Mouse (Mus musculus): ENCODE data around the gene Gm49510.

The Gm49510 gene

GRCm38 (mm10) chr15:78899409-78899739 lies at the start of gene Gm49510:
TSS of gene Gm49510 (plus strand) at chr15:78899667.
- DNase-seq (ENCODE audit: low read depth, low spot score) = no peak

- peak; percentile 88 for DNase-seq (ENCODE audit: low read depth, low spot score)
Observed at GRCm38 (mm10) chr15:78850059-78850824, 49.2 kb upstream of the Gm49510 start.

GRCm38 (mm10) chr15:78850944-78851343 lies 48.5 kb upstream of the Gm49510 start:
- DNase-seq (ENCODE audit: low read depth, low spot score) = no peak

GRCm38 (mm10) chr15:78851505-78852153 lies 47.8 kb upstream of the Gm49510 start:
- DNase-seq (ENCODE audit: low read depth, low spot score) = peak; percentile 95

GRCm38 (mm10) chr15:78855303-78855965 lies 44.0 kb upstream of the Gm49510 start, which contains the start of gene Lgals2:
TSS of gene Lgals2 (minus strand) at chr15:78855529.
- DNase-seq (ENCODE audit: low read depth, low spot score) = no peak

- DNase-seq (ENCODE audit: low read depth, low spot score) = peak; percentile 87
Observed at GRCm38 (mm10) chr15:78857009-78857408, 42.5 kb upstream of the Gm49510 start.

- peak; percentile 82 for DNase-seq (ENCODE audit: low read depth, low spot score)
Observed at GRCm38 (mm10) chr15:78859311-78859710, 40.2 kb upstream of the Gm49510 start.

- no peak for DNase-seq (ENCODE audit: low read depth, low spot score)
Observed at GRCm38 (mm10) chr15:78859714-78860113, 39.8 kb upstream of the Gm49510 start.

- DNase-seq (ENCODE audit: low read depth, low spot score) = no peak
Observed at GRCm38 (mm10) chr15:78862280-78862679, 37.2 kb upstream of the Gm49510 start.

GRCm38 (mm10) chr15:78863154-78863553 lies 36.3 kb upstream of the Gm49510 start:
- no peak for DNase-seq (ENCODE audit: low read depth, low spot score)

GRCm38 (mm10) chr15:78863852-78864253 lies 35.6 kb upstream of the Gm49510 start:
- no peak for DNase-seq (ENCODE audit: low read depth, low spot score)

- peak; percentile 77 for DNase-seq (ENCODE audit: low read depth, low spot score)
Observed at GRCm38 (mm10) chr15:78868398-78868797, 31.1 kb upstream of the Gm49510 start.

- DNase-seq (ENCODE audit: low read depth, low spot score) = no peak
Observed at GRCm38 (mm10) chr15:78868826-78869233, 30.6 kb upstream of the Gm49510 start.

- peak; percentile 81 for DNase-seq (ENCODE audit: low read depth, low spot score)
Observed at GRCm38 (mm10) chr15:78869775-78870174, 29.7 kb upstream of the Gm49510 start.

GRCm38 (mm10) chr15:78872021-78872608 lies 27.4 kb upstream of the Gm49510 start:
- DNase-seq (ENCODE audit: low read depth, low spot score) = no peak

- DNase-seq (ENCODE audit: low read depth, low spot score) = peak; percentile 57
Observed at GRCm38 (mm10) chr15:78873803-78874435, 25.5 kb upstream of the Gm49510 start.

GRCm38 (mm10) chr15:78874989-78875388 lies 24.5 kb upstream of the Gm49510 start:
- no peak for DNase-seq (ENCODE audit: low read depth, low spot score)

GRCm38 (mm10) chr15:78875537-78875936 lies 23.9 kb upstream of the Gm49510 start:
- DNase-seq (ENCODE audit: low read depth, low spot score) = no peak

- peak; percentile 92 for DNase-seq (ENCODE audit: low read depth, low spot score)
Observed at GRCm38 (mm10) chr15:78876258-78876696, 23.2 kb upstream of the Gm49510 start.

GRCm38 (mm10) chr15:78876991-78877809 lies 22.3 kb upstream of the Gm49510 start, which contains the start of gene Gga1:
TSS of gene Gga1 (plus strand) at chr15:78877190.
- peak; percentile 99 for DNase-seq (ENCODE audit: low read depth, low spot score)
